Mouse (Mus musculus) T-helper 1 cell (primary cell): Measurements from ENCODE around the gene Tmem182.

ENCODE experiments used
- in situ Hi-C: fragments of 300-600 bp; cut with MboI, MseI; formaldehyde crosslinking; loops from one replicate; pipeline ENCODE4 v1.15.1; 2025; ENCODE audit warnings: high pct_unique_total_duplicates

The Tmem182 gene

DNA sequence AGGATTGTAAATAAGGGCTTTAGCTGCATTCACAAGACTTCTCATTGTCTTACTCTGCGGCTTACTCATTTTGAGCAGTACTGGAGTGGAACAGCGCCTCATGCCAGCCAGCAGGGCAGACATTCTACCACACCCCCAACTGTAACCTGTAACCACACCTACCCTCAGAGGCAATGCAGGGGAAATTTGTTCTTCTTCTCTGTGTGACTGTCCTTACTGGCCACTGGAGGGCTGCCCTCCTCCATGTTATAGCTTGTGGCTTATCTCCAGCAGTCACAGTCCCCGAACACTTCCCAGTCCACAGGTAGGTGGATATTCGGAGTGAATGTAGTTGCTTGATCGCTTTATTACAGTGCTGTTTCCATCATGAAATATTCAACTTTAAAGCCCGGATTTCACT, 59.6 kb downstream of the Tmem182 start:
- in situ Hi-C loops, result no loop called here

DNA sequence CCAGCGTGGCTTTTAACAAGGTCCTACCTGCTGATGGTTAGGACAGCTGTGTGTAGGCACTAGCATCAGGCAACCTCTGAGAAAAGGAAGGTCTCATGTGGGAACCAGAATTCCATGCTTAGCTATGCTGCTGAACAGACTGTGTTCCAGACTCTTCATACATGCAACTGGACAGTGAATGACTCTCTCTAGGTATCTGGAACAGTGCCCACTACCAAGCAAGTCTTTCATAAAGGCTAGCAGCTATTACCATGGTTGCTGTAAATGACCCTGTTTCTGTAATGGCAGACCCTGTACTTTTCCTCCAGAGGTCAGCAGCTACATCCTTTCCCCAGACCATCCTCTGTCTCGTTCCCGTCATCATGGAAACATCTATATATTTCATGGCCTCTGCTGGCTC, 61.7 kb downstream of the Tmem182 start:
- in situ Hi-C loops, result no loop called here

DNA sequence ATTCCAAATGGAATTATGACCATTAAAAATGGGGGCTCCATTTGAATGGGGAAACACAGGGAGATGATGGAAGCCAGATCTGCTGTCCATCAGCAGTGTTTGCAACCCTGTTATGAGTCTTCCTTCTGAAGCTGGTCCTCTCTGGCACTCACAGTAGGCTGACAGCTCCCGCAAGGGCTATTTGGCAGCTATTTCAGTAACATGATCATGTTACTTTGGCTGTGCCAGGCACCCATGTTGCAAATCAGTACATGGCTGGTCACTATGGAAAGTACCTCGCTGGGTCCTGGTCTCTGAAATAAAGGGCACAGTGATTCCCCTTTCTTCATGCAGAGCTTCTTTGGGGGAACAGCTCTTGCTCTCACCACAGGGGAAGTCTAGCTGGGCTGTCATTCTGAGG, 62.2 kb downstream of the Tmem182 start:
- in situ Hi-C loops, result no loop called here

GRCm38 (mm10) chr1:40873760-40874455, 68.5 kb downstream of the Tmem182 start:
- in situ Hi-C loops, result no loop called here

DNA sequence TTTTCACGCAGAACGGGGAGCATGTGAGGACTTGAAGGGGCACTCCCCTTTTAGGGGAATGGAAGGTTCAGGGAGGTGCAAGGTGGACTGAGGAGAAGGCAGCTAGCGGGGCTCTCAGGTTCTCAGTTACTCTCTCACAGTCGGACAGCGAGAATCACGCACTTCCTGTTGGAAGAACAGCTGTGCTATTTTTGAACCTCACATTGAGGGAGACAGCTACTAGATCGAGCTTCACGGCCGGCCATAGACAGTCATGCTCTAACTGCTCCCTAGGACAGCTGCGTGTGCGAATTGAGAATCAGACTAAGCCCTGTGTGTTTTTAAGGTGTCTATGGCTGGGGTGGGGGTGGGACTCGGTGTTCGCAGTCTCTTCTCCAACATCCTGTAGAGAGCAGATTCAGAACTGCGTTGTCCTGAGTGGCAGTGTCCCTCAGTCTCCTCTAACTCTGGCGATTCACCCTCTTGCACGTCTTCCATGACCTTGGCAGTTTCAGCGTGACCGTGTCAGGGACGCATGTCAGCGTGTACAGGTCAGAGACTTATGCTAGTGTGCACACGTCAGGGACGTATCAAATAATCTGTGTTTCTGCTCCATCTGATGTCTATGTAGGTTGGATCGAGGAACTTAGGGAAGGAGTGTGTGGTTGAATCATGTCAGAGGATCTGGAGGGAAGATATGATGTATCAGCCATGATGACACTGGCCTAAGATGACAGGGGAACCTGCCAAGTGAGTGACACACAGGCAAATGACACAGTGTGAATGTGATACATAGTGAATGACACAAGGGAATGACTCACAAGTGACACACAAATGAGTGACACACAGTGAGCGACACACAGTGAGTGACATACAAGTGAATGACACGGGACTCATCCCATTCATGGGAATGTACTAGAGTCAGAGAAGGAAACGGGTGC, 69.3 kb downstream of the Tmem182 start:
- in situ Hi-C loops, result no loop called here

DNA sequence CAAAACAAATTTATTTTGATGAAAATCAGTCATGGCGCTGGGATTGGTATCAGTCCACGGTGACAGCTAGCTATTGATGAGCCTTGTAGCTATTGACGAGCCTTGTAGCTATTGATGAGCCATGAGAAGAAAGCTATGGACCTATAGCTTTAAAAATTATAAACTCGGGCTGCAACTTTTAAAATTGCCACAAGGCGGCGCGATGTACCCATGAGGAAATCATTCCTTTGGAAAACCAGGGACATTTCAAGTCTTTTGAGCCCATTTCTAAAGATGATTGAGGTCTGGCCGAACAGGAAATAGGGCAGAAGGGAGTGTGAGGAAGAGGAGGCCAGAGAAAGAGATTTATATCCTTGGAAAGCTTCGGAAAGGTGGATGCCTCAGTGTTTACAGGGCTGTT, 73.7 kb downstream of the Tmem182 start:
- in situ Hi-C loops, result no loop called here

DNA sequence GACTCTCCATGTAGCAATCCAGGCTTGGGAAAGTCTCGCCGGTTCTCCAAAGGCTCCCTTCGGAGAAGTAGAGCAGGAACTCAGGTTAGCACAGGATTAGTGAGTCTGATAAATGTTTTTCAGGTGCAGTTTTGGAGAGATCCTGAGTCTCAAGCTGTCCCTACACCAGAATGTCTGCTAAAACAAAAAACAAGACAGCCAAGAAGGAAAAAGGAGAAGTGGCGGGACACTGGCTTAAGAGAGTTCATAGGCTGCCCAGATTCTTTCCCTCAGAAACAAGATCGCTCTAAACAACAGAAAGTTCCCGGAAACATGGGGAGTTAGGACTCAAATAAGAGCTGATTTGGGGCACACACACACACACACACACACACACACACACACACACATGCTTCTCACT, 74.1 kb downstream of the Tmem182 start:
- in situ Hi-C loops, result no loop called here

DNA sequence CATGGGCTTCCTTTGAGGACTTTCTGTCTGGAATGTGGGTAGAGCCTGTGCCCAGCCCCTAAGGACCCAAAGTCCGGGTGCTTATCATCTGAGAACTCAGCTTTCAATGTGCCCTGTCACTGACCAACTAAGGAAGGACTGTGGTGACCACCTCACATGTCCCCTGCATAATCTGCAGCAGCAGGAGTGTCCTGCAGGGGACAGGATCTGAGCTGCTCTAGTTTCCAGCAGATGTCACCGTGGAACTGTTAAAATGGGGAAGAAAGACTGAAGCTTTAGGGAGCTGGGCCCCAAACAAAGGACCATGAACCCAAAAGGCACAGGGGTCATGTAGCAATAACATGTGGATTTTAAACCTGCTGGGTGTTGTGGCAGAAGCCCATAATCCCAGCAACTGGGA, 75.1 kb downstream of the Tmem182 start:
- in situ Hi-C loops, result no loop called here

GRCm38 (mm10) chr1:40883856-40884255, 78.5 kb downstream of the Tmem182 start:
- in situ Hi-C loops, result no loop called here

GRCm38 (mm10) chr1:40884943-40885342, 79.5 kb downstream of the Tmem182 start:
- in situ Hi-C loops, result no loop called here

GRCm38 (mm10) chr1:40887673-40888072, 82.3 kb downstream of the Tmem182 start:
- in situ Hi-C loops, result no loop called here

DNA sequence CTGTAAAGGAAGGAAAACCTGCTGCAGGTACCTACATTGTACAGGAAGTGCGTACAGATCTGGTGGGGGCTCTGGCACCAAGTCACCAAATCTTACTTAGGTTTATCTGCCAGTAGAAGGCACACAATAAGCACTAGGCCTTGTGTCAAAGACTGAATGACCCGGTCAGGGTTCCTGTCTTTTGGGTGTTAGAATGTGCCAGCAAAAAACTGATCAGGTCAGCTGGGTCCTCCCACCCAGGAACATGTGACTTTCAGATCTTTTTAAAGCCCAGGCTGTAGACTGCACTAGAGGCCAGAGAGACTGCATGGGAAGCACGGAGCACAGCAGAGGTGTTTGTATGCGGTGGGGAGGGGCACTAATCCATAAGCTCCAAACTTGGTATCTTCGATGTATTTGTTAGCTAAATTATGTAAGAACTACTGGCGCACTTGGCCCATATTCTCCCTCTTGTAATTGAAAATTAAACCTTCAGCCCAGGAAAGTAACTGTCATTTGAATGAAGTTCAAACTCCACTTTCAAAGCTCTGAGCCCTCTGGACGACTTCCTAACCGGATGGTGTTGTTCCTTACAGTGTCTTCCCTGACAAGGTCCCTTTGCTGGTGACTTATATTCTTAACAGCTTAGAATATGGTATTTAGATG, 83.1 kb downstream of the Tmem182 start:
- in situ Hi-C loops, result no loop called here

DNA sequence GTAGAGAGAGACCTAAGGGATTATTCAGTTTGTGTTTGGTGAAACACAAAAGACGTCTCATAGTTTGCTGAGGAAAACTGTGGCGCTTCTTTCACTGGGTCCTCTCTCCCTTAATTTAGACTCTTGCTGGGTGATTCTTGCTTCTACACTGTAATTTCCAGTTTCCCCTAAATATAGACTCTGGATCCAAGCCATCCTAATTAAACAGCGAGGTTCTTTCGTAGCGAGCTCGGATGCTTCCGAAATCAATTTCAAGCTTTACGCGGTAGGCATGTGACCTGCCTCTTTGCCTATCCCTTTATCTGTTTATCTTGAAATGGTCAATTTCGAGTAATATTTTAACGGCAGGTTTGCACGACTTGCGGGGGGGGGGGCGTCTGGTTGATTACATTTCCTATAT, 84.2 kb downstream of the Tmem182 start:
- in situ Hi-C loops, result no loop called here

- in situ Hi-C loops, result no loop called here
These were observed 84.8 kb downstream of the Tmem182 start for GRCm38 (mm10) chr1:40890246-40890645.

DNA sequence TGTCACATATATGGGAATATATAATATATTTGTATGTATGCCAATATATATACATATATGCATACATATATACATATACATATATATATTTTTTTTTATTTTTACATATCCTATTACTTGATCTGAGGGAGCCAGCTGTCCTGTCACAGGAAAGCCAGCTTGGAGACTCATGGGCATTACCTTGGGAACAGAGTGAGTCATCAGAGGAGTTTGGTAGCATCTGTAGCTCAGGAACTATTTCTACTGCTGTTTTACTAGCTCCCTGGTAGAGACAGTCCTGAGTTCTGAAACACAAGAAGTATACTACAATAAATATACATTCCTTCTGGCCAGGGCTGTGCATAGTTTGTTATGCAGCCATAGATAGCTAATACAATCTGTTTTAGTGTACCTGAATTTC, 98.3 kb downstream of the Tmem182 start:
- in situ Hi-C loops, result no loop called here
